Mouse (Mus musculus) monocyte, adult 59 days (primary cell): ENCODE data around the gene Btbd35f15. TPM values are rescaled to one million over a fixed set of nuclear protein-coding genes. Genes with fewer than 3 reads are reported as not detected.

Source experiments
- total RNA-seq, 2 experiments: library from RNA; stranded (reverse); gene quantifications; one replicate each; pipeline ENCODE4 v1.2.4; 2023

Btbd35f15 gene
- not detected for total RNA-seq

DNA sequence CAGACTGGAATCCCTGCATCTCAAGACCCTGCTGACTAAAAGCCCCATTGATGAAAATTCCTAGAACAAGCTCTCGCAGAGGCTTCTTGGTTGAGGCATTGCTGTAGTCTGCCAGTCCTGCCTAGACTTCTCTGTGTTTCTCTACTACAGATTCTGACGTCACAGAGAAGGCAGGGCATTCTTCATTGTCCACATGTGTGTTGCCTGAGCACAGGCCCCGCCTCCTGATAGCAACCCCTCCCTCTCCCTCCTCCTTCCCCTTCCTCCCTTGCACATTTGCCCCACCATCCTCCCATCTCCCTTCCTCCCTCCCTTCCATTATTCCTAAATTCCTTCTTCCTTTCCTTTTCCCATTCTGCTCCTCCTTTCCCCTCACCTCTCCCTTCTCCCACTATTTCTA is at the start of gene Btbd35f15:
Gene Btbd35f15 (minus strand): TSS at position 101 of the 400 bp plus-strand sequence.

Other genes with a start within 250 kb of the Btbd35f15 start
- not detected for gene Btbd35f13, start 79.9 kb upstream of the Btbd35f15 start, total RNA-seq
- gene Btbd35f14, start 125.0 kb upstream of the Btbd35f15 start, total RNA-seq, result not detected